Mouse (Mus musculus) limb, embryonic 12.5 days (tissue): ENCODE data around the gene Ugt1a6a. TPM values are rescaled to one million over a fixed set of nuclear protein-coding genes. Genes with fewer than 3 reads are reported as not detected.

Experiments used
- ATAC-seq: fragments of 200-750 bp; cut with Nextera tagmentation; 2 replicates; pipeline ENCODE4 v1.8.0; 2017; ENCODE audit warnings: low read depth, moderate TSS enrichment; ENCODE audit not compliant: insufficient number of reproducible peaks, insufficient read depth, low FRiP score, low TSS enrichment
- H3K27ac ChIP-seq: fragments of 300-500 bp; sonication (generic); 2 replicates; pipeline ENCODE4 v1.5.1; 2016; ENCODE audit warnings: mild to moderate bottlenecking, moderate library complexity
- H3K27me3 ChIP-seq: fragments of 300-500 bp; sonication (generic); 2 replicates; pipeline ENCODE4 v1.6.1; 2016; ENCODE audit warnings: mild to moderate bottlenecking, moderate library complexity
- H3K36me3 ChIP-seq: fragments of 300-500 bp; sonication (generic); 2 replicates; pipeline ENCODE4 v1.6.1; 2016; ENCODE audit warnings: mild to moderate bottlenecking, moderate library complexity
- H3K4me1 ChIP-seq: fragments of 300-500 bp; sonication (generic); replicated peaks from 2 replicates; pipeline ENCODE4 v1.6.1; 2016
- H3K4me2 ChIP-seq: fragments of 300-500 bp; sonication (generic); 2 replicates; pipeline ENCODE4 v1.6.1; 2016; ENCODE audit warnings: mild to moderate bottlenecking, moderate library complexity
- H3K4me3 ChIP-seq: fragments of 300-500 bp; sonication (generic); replicated peaks from 2 replicates; pipeline ENCODE4 v1.5.1; 2016; ENCODE audit warnings: mild to moderate bottlenecking
- H3K9ac ChIP-seq: fragments of 300-500 bp; sonication (generic); replicated peaks from 2 replicates; pipeline ENCODE4 v1.6.1; 2016; ENCODE audit warnings: mild to moderate bottlenecking, moderate library complexity
- H3K9me3 ChIP-seq: fragments of 300-500 bp; sonication (generic); 2 replicates; pipeline ENCODE4 v1.6.1; 2016; ENCODE audit warnings: mild to moderate bottlenecking, moderate library complexity
- whole genome bisulfite sequencing: fragments of 180-500 bp; shearing (Covaris S2); methylation state at CpG from one replicate; pipeline ENCODE4 v1.1.7; 2016; 5-methylcytosine and 5-hydroxymethylcytosine counted together
- polyA plus RNA-seq: library from polyadenylated mRNA; unstranded; fragments of >200 nt; fragmentation: Nextera tagmentation; extraction: Ambion mirVana; gene quantifications from 2 replicates; pipeline ENCODE4 v1.2.1, GENCODE M21; 2016

The Ugt1a6a gene
- polyA plus RNA-seq, 1 experiment from 2014 or later: 0.51 TPM

- H3K4me3 ChIP-seq: no peak overlapping the region
- no peak overlapping the region for H3K27ac ChIP-seq
- H3K4me1 ChIP-seq: no peaks in the 10 kb centered on the region
- ATAC-seq: no peak
- H3K4me2 ChIP-seq: no peak overlapping the region
- no peaks in the 10 kb centered on the region for H3K36me3 ChIP-seq
- H3K9ac ChIP-seq: no peak overlapping the region
- no peaks in the 10 kb centered on the region for H3K27me3 ChIP-seq
- WGBS: 69% methylated on average over 7 of the region's 7 CpGs
- peaks cover 97% of the 10 kb centered on the region for H3K9me3 ChIP-seq
Measured at GRCm38 (mm10) chr1:88231803-88232499, 97.3 kb downstream of the Ugt1a6a start.

- no peak overlapping the region for H3K9ac ChIP-seq
- no peak for ATAC-seq
- H3K4me3 ChIP-seq: no peak overlapping the region
- H3K36me3 ChIP-seq: no peaks in the 10 kb centered on the region
- 55% methylated on average over 3 of the region's 3 CpGs for whole genome bisulfite sequencing
- no peaks in the 10 kb centered on the region for H3K4me1 ChIP-seq
- H3K9me3 ChIP-seq: peaks cover 97% of the 10 kb centered on the region
- H3K27ac ChIP-seq: no peak overlapping the region
- H3K4me2 ChIP-seq: no peak overlapping the region
- no peaks in the 10 kb centered on the region for H3K27me3 ChIP-seq
Measured at GRCm38 (mm10) chr1:88232664-88233380, 98.2 kb downstream of the Ugt1a6a start.

- ATAC-seq: no peak
Measured at GRCm38 (mm10) chr1:88233421-88234247, 99.0 kb downstream of the Ugt1a6a start.

GRCm38 (mm10) chr1:88234248-88234610 is 99.6 kb downstream of the Ugt1a6a start:
- H3K4me2 ChIP-seq: no peak overlapping the region
- H3K9me3 ChIP-seq: peaks cover 97% of the 10 kb centered on the region
- H3K4me1 ChIP-seq: no peaks in the 10 kb centered on the region
- no peaks in the 10 kb centered on the region for H3K36me3 ChIP-seq
- WGBS: 63% methylated on average over 4 of the region's 4 CpGs
- no peak for ATAC-seq
- no peak overlapping the region for H3K9ac ChIP-seq
- H3K27ac ChIP-seq: no peak overlapping the region
- no peaks in the 10 kb centered on the region for H3K27me3 ChIP-seq
- no peak overlapping the region for H3K4me3 ChIP-seq

More at GRCm38 (mm10) chr1:88233421-88234247, 99.0 kb downstream of the Ugt1a6a start:
- 68% methylated on average over 14 of the region's 14 CpGs for WGBS
- no peaks in the 10 kb centered on the region for H3K27me3 ChIP-seq
- no peak overlapping the region for H3K4me2 ChIP-seq
- no peaks in the 10 kb centered on the region for H3K4me1 ChIP-seq
- H3K27ac ChIP-seq: no peak overlapping the region
- no peaks in the 10 kb centered on the region for H3K36me3 ChIP-seq
- H3K4me3 ChIP-seq: no peak overlapping the region
- peaks cover 97% of the 10 kb centered on the region for H3K9me3 ChIP-seq
- no peak overlapping the region for H3K9ac ChIP-seq

GRCm38 (mm10) chr1:88234646-88235045 is 100.0 kb downstream of the Ugt1a6a start:
- no peak overlapping the region for H3K27ac ChIP-seq
- H3K9ac ChIP-seq: no peak overlapping the region
- no peak for ATAC-seq
- H3K27me3 ChIP-seq: no peaks in the 10 kb centered on the region
- 47% methylated on average over 5 of the region's 5 CpGs for WGBS
- H3K4me1 ChIP-seq: no peaks in the 10 kb centered on the region
- H3K4me3 ChIP-seq: no peak overlapping the region
- H3K9me3 ChIP-seq: peaks cover 97% of the 10 kb centered on the region
- H3K4me2 ChIP-seq: no peak overlapping the region
- H3K36me3 ChIP-seq: no peaks in the 10 kb centered on the region

- H3K27me3 ChIP-seq: no peaks in the 10 kb centered on the region
- H3K9me3 ChIP-seq: peaks cover 97% of the 10 kb centered on the region
- H3K4me3 ChIP-seq: no peak overlapping the region
- no peak overlapping the region for H3K27ac ChIP-seq
- WGBS: 64% methylated on average over 11 of the region's 11 CpGs
- no peak overlapping the region for H3K4me2 ChIP-seq
- no peaks in the 10 kb centered on the region for H3K36me3 ChIP-seq
- H3K4me1 ChIP-seq: no peaks in the 10 kb centered on the region
- no peak overlapping the region for H3K9ac ChIP-seq
- ATAC-seq: peak; percentile 12; the same call in 1 of the 2 replicates
Measured at GRCm38 (mm10) chr1:88235046-88235893, 100.7 kb downstream of the Ugt1a6a start.

GRCm38 (mm10) chr1:88235894-88236415 is 101.3 kb downstream of the Ugt1a6a start:
- no peak overlapping the region for H3K4me2 ChIP-seq
- H3K27ac ChIP-seq: no peak overlapping the region
- no peak overlapping the region for H3K9ac ChIP-seq
- H3K9me3 ChIP-seq: peaks cover 97% of the 10 kb centered on the region
- no peak overlapping the region for H3K4me3 ChIP-seq
- no peaks in the 10 kb centered on the region for H3K36me3 ChIP-seq
- H3K27me3 ChIP-seq: no peaks in the 10 kb centered on the region
- no peaks in the 10 kb centered on the region for H3K4me1 ChIP-seq
- 66% methylated on average over 4 of the region's 4 CpGs for WGBS
- ATAC-seq: no peak

GRCm38 (mm10) chr1:88237311-88237710 is 102.7 kb downstream of the Ugt1a6a start:
- Histone ChIP-seq H3K9me3 (peaks cover 92% of the 10 kb centered on the region), H3K36me3 (no peaks in the 10 kb centered on the region), H3K27ac (no peak overlapping the region), H3K27me3 (no peaks in the 10 kb centered on the region), H3K4me3 (no peak overlapping the region), H3K4me1 (no peaks in the 10 kb centered on the region), H3K9ac (no peak overlapping the region), H3K4me2 (no peak overlapping the region)
- ATAC-seq: no peak
- 74% methylated on average over 5 of the region's 5 CpGs for WGBS

- WGBS: 76% methylated on average over 6 of the region's 6 CpGs
- H3K9me3 ChIP-seq: peaks cover 91% of the 10 kb centered on the region
- no peaks in the 10 kb centered on the region for H3K4me1 ChIP-seq
- no peak overlapping the region for H3K9ac ChIP-seq
- H3K27ac ChIP-seq: no peak overlapping the region
- H3K36me3 ChIP-seq: no peaks in the 10 kb centered on the region
- no peaks in the 10 kb centered on the region for H3K27me3 ChIP-seq
- no peak for ATAC-seq
- no peak overlapping the region for H3K4me3 ChIP-seq
- H3K4me2 ChIP-seq: no peak overlapping the region
Measured at GRCm38 (mm10) chr1:88238771-88239170, 104.2 kb downstream of the Ugt1a6a start.

- ATAC-seq: no peak
- 76% methylated on average over 5 of the region's 5 CpGs for WGBS
- H3K36me3 ChIP-seq: no peaks in the 10 kb centered on the region
- no peak overlapping the region for H3K27ac ChIP-seq
- H3K27me3 ChIP-seq: no peaks in the 10 kb centered on the region
- no peak overlapping the region for H3K4me2 ChIP-seq
- peaks cover 91% of the 10 kb centered on the region for H3K9me3 ChIP-seq
- no peak overlapping the region for H3K9ac ChIP-seq
- H3K4me1 ChIP-seq: no peaks in the 10 kb centered on the region
- H3K4me3 ChIP-seq: no peak overlapping the region
Measured at GRCm38 (mm10) chr1:88240072-88240471, 105.5 kb downstream of the Ugt1a6a start.
